Mouse (Mus musculus) embryonic fibroblast, embryonic 13.5 days (primary cell): ENCODE measurements at regions not wholly inside any gene's neighbourhood (a gene's known extent, or its start where the extent isn't known, plus 50 kb on each side); places are given as distances from the start of the nearest gene placed in this dataset.

Experiments used
- H3K27ac ChIP-seq: 2 replicates; pipeline ENCODE4 v1.5.1; 2012; ENCODE audit warnings: low read length, control low read depth, inconsistent platforms; ENCODE audit not compliant: insufficient read depth
- H3K4me1 ChIP-seq: 2 replicates; pipeline ENCODE4 v1.6.1; 2011; ENCODE audit warnings: low read length; ENCODE audit not compliant: control insufficient read depth, insufficient read depth
- H3K4me3 ChIP-seq: 2 replicates; pipeline ENCODE4 v1.5.1; 2011; ENCODE audit warnings: mild to moderate bottlenecking, control low read depth, low read length; ENCODE audit not compliant: insufficient read depth
- CTCF ChIP-seq: IDR thresholded peaks from 2 replicates; pipeline ENCODE4 v1.5.1; 2011; ENCODE audit warnings: mild to moderate bottlenecking, control low read depth, low read length, moderate library complexity, borderline replicate concordance; ENCODE audit not compliant: insufficient read depth
- POLR2A ChIP-seq: IDR thresholded peaks from 2 replicates; pipeline ENCODE4 v1.6.1; 2011; ENCODE audit warnings: low read depth, mild to moderate bottlenecking, control low read depth, low read length, moderate library complexity

DNA sequence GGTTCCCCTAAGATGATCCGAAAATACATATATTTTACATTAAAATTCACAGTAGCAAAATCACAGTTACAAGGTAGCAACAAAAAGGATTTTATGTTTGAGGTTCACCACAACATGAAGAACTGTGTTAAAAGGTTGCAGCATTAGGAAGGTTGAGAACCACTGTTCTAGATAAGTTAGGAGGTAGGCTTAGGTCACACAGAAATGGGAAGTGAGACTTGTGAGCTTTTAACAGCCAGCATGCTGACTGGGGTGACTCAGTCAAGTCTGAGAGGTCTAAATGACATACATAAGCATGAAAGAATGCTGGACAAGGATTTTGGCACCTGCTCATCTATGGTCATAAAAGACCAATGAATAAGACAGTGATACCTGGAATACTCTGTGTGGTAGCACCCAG, 207.2 kb upstream of the Cdyl start:
- TF ChIP-seq POLR2A (no peak), CTCF (no peak)
- Histone ChIP-seq H3K4me3 (no peak overlapping the region), H3K4me1 (0 out of 2 replicates have a peak, but pooled peaks cover 6% of the 10 kb centered on the region), H3K27ac (no peak overlapping the region)

DNA sequence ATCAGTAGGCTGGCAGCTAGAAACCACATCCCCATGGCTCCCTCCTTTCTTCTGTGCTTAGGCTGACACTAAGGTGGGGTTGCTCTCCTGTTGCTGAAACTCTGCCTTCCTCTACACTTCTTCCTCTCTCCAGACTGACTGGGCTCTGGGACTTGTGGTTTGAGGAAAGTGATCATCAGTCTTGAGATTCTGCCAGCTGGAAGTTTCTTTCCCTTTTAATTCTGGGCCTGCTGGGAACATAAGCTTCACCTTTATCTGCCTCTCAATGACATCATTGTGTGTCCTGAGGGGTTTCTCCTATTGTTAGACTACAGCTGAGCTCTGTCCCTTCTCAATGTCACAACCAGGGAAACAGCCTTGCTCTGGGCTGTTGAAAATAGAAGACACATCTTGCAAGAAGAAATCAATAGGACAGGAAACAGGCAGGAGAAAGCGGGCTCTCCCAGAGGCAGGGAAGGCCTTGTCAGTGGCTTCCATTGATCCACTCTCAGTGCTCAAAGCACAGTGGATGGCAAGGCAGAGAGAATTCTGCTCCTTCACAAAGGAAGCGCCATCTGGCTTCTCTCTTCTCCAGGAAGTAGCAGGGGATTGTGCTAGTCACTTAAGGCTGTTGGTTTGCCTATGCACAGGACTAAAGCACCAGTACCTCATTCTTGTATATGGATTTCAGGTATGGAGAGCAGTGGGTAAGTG, 206.3 kb upstream of the Cdyl start:
- H3K4me3 ChIP-seq, result no peak overlapping the region
- H3K4me1 ChIP-seq, result 0 out of 2 replicates have a peak, but pooled peaks cover 6% of the 10 kb centered on the region
- H3K27ac ChIP-seq, result no peak overlapping the region
- TF ChIP-seq CTCF (no peak), POLR2A (no peak)

DNA sequence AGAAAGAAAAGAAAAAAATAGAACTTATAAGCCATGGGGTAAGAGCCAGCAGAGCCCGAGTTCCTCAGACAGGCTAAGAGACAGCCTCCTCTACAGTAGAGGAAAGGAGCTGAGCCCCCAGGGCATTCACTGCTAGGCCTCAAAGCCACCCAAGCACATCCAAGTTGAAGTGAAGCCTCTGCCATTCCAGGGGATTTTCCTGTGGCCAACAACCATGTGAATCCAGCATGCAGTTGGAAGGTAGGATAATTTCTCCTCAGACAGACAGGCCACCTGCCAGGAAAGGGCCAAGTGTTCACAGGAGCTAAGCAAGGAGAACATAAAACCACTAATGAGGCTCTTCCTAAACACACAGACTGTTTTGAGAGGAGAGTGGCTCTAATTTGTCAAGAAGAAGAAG, 199.6 kb upstream of the Cdyl start:
- no peak overlapping the region for H3K4me3 ChIP-seq
- H3K4me1 ChIP-seq, result peaks cover 6% of the 10 kb centered on the region
- TF ChIP-seq CTCF (no peak), POLR2A (no peak)
- H3K27ac ChIP-seq, result no peak overlapping the region

DNA sequence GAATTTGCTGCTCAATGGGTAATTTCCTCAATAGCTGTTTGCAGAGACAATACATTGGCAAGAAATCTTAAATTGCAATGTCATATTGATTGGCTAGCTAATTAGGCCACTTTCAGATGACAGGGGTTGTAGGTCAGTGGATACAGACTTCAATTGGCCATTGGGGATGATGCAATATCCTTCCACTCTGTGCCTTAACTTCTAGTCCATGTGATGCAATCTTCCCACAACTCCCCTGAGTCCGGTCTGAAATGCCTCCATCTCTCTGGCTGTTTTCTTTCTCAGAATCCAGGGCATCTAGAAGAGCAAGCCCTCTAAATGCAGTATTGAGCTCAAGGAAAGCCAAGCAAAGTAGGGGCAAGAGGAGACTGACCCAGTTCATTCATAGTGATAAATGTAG, 196.4 kb upstream of the Cdyl start:
- Histone ChIP-seq H3K4me1 (peaks cover 6% of the 10 kb centered on the region), H3K27ac (peak overlapping the region; percentile 50; the same call in 1 of the 2 replicates), H3K4me3 (no peak overlapping the region)
- TF ChIP-seq CTCF (no peak), POLR2A (no peak)

DNA sequence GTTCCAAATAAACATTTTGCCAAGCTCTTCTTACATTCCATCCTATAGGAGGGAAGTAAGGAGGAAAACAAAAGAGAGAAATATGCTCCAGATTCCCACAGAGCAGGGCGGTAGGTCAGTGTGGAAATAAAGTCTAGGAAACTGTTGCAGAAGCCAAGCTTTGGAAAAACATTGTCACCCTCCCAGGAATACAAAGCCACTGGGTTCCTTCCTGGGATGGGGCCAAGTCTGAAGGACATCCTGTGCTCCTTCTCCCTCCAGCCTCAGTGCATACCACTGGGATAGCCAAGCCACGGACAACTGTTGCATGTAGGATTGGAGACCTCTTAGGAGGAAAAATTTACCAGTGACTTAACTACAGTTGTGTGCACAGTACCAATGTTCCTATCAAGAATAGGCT, 195.8 kb upstream of the Cdyl start:
- H3K4me1 ChIP-seq, result peaks cover 6% of the 10 kb centered on the region
- no peak for TF ChIP-seq CTCF
- TF ChIP-seq POLR2A, result no peak
- H3K27ac ChIP-seq, result peak overlapping the region; percentile 50; the same call in 1 of the 2 replicates
- no peak overlapping the region for H3K4me3 ChIP-seq

DNA sequence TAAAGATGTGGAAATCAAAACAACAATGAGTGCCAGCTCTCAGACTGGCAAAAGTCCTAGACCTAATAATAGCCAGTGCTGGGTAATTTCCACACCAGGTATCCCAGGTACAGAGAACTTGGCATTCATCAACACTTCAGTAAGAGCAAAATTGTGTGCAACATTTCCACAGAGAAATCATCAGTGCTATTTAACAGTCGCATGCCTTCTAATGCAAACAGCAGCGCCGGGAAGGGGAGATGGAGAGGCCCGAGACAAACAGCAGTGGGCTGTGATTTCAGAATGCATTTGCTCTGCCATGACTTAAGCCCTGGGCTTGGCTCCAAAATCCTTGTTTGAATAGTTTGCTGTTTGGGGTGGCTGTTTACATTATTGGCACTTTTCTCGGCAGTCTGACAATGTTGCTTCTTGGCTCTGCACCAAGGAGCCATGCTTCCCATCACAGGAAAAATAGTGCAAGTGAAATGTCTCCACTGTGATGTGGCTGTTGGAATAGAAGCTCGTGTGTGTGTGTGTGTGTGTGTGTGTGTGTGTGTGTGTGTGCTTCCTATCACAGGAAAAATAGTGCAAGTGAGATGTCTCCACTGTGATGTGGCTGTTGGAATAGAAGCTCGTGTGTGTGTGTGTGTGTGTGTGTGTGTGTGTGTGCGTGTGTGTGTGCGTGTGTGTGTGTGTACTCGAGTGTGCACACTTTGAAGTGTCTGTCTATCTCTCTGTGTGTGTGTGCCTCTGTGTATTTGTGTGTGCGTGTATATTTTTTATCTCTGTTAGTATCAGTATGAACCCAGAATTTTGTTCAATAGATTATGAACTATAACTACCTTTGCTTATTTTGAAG, 190.1 kb upstream of the Cdyl start:
- H3K27ac ChIP-seq, result no peak overlapping the region
- no peak overlapping the region for H3K4me3 ChIP-seq
- TF ChIP-seq CTCF (no peak), POLR2A (no peak)
- peaks cover 5% of the 10 kb centered on the region for H3K4me1 ChIP-seq

DNA sequence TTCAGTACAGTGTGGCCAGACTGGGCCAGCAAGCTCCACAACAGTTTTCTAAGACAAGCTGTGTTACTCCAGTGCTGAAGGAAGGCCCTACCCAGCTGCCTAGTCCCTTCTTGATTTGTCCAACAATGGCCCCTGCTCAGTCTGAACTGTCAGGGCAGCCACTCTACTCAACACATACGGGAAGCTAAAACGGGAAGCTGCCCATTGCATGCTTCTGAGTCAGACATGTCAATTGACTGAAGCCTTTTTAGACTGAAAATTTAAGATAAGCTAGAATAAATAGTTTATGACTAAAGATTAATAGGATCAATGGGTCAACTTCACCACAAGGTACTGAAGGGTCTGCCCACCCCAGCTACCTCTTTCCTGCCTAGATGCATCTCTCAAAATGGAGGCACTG, 181.4 kb upstream of the Cdyl start:
- Histone ChIP-seq H3K4me3 (no peak overlapping the region), H3K27ac (no peak overlapping the region), H3K4me1 (peaks cover 6% of the 10 kb centered on the region)
- no peak for TF ChIP-seq POLR2A
- TF ChIP-seq CTCF, result no peak

DNA sequence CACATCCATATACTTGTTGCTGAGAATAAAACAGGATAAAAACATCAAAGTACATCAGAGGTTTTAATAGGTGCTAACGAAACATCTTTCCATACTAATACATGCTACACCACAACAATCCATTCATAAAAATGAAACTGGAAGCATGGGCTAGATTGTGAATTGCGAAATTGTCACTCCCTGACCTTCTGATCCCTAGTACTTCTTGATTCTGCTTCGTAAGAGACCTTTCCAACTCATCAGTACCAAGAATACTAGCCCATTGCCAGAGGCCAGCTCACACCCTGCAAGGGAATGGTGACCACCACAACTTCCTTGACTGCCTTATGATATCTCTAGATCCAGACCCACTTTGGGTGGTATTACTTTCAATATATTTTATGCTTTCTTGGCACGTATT, 177.3 kb upstream of the Cdyl start:
- H3K27ac ChIP-seq, result no peak overlapping the region
- H3K4me1 ChIP-seq, result peaks cover 2% of the 10 kb centered on the region; the same call in 1 of the 2 replicates
- no peak for TF ChIP-seq CTCF
- TF ChIP-seq POLR2A, result no peak
- H3K4me3 ChIP-seq, result no peak overlapping the region

DNA sequence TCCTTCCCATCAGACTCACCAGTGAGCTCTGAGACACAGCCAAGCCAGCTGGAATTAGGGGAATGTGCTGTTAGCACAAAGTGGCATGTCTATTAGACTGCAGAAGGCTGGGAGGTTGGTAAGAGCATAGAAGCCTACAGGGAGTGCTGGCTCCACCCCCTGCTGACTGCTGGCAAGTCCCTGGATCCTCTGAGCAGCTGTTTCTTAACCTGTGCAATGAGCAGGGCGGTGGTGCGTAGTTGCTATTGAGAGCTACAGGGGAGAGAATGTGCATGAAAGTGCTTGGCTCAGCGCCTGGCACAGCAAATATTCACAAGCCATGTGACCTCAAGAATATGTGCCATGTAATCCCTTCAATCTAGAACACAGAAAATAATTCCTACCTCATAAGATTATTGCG, 173.5 kb upstream of the Cdyl start:
- Histone ChIP-seq H3K27ac (no peak overlapping the region), H3K4me1 (peaks cover 2% of the 10 kb centered on the region; the same call in 1 of the 2 replicates), H3K4me3 (no peak overlapping the region)
- TF ChIP-seq CTCF, result no peak

DNA sequence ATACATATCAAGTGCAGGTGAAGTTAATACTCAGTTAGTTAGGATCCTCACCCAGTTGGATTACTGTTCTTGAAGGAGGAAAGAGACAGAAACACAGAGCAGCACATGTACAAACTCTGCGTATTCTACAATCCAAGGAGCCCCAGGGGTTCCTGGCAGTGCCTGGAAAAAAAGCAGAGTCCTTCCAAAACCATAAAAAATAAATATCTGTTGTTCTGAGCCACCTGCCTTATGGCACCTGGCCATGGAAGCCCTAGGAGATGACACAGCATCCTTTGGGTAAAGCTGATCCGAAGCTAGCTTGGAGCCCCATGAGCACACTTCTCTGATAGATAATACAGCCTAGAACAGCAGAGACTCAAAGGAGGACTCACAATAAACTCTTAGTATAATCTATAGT, 159.9 kb upstream of the Cdyl start:
- peaks cover 6% of the 10 kb centered on the region for H3K4me1 ChIP-seq
- no peak overlapping the region for H3K4me3 ChIP-seq
- H3K27ac ChIP-seq, result no peak overlapping the region
- TF ChIP-seq CTCF (no peak), POLR2A (no peak)
